Mouse (Mus musculus): ENCODE measurements around the gene Scn4a. TPM values are rescaled to one million over a fixed set of nuclear protein-coding genes. Genes with fewer than 3 reads are reported as not detected.

Gene Scn4a
- polyA plus RNA-seq, 1 experiment from 2014 or later = 0.23 TPM

GRCm38 (mm10) chr11:106306758-106307157 is 46.3 kb downstream of the Scn4a start:
- H3K9ac ChIP-seq (ENCODE audit: low read length) = no peak overlapping the region
- DNase-seq (ENCODE audit: low spot score) (no peak), ATAC-seq (ENCODE audit: insufficient number of reproducible peaks, low FRiP score, low TSS enrichment, low read depth) (no peak)
- no peaks in the 10 kb centered on the region for H3K36me3 ChIP-seq (ENCODE audit: control insufficient read depth, insufficient read depth, low read length)
- no peaks in the 10 kb centered on the region for H3K9me3 ChIP-seq (ENCODE audit: control insufficient read depth, low read length)
- H3K4me3 ChIP-seq (ENCODE audit: low read depth, low read length) = no peak overlapping the region
- no peaks in the 10 kb centered on the region for H3K27me3 ChIP-seq (ENCODE audit: control insufficient read depth, insufficient read depth, low read length)
- no peaks in the 10 kb centered on the region for H3K4me1 ChIP-seq (ENCODE audit: control insufficient read depth, insufficient read depth, low read length)
- H3K27ac ChIP-seq (replicated peaks; ENCODE audit: low read depth, low read length) = no peak overlapping the region
- no peak overlapping the region for H3K4me2 ChIP-seq (ENCODE audit: low read depth, severe bottlenecking)
- 84% methylated on average over 9 of the region's 9 CpGs for WGBS

DNA sequence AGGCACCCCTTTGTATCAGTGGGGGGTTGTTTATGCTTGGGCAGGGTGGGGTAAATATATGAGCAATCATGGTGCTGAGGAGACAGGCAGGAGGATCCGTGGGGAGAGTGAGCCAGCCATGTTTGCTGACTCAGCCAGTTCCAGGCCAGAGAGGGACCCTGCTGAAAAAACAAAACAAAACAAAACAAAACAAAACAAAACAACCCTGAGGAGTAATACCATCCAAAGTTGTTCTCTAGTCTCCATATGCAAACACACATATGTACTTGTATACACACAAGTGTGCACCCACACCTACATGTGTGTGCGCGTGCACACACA is 47.1 kb downstream of the Scn4a start:
- 94% methylated on average over 3 of the region's 3 CpGs for WGBS

DNA sequence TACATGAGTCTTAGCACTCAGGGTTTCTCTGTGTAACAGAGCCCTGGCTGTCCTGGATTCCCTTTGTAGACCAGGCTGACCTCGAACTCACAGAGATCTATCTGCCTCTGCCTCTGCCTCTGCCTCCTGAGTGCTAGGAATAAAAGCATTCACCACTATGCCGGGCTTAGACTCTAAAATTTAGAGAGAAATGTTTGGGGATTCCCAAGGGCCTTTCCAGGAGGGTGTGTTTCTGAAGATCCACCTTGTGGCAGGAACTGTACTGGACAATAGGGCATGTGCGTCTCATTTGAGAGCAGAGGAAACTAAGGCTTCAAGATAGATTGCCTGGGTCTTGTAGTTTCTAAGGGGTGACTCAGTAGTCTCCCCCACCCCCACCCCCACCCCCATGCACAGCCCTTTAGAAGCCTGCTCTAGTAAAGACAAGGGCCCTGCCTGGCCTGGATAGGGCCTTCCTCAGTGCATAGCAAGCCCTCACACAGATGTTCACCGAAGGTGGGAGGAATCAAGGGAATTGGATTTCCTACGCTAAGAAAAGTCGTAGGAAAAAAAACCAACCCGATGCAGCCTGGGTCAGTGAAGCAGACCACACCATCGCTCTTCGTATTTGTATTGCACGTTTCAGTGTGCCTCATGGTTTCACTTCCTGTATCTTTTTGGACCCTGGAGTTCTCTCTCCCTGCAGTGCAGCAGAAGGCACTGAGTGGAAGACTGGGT is 47.6 kb downstream of the Scn4a start:
- Histone ChIP-seq H3K27me3 (ENCODE audit: control insufficient read depth, insufficient read depth, low read length) (no peaks in the 10 kb centered on the region), H3K9ac (ENCODE audit: low read length) (no peak overlapping the region), H3K36me3 (ENCODE audit: control insufficient read depth, insufficient read depth, low read length) (no peaks in the 10 kb centered on the region), H3K4me3 (ENCODE audit: low read depth, low read length) (no peak overlapping the region), H3K27ac (replicated peaks; ENCODE audit: low read depth, low read length) (no peak overlapping the region), H3K9me3 (ENCODE audit: control insufficient read depth, low read length) (no peaks in the 10 kb centered on the region), H3K4me2 (ENCODE audit: low read depth, severe bottlenecking) (no peak overlapping the region), H3K4me1 (ENCODE audit: control insufficient read depth, insufficient read depth, low read length) (no peaks in the 10 kb centered on the region)
- WGBS = 84% methylated on average over 10 of the region's 10 CpGs
- DNase-seq (ENCODE audit: low spot score) (no peak), ATAC-seq (ENCODE audit: insufficient number of reproducible peaks, low FRiP score, low TSS enrichment, low read depth) (no peak)

More for the DNA sequence above, 47.1 kb downstream of the Scn4a start:
- H3K4me1 ChIP-seq (ENCODE audit: control insufficient read depth, insufficient read depth, low read length) = no peaks in the 10 kb centered on the region
- H3K4me2 ChIP-seq (ENCODE audit: low read depth, severe bottlenecking) = no peak overlapping the region
- no peak overlapping the region for H3K9ac ChIP-seq (ENCODE audit: low read length)
- DNase-seq (ENCODE audit: low spot score) = no peak
- H3K27ac ChIP-seq (replicated peaks; ENCODE audit: low read depth, low read length) = no peak overlapping the region
- H3K9me3 ChIP-seq (ENCODE audit: control insufficient read depth, low read length) = no peaks in the 10 kb centered on the region
- H3K27me3 ChIP-seq (ENCODE audit: control insufficient read depth, insufficient read depth, low read length) = no peaks in the 10 kb centered on the region
- no peak overlapping the region for H3K4me3 ChIP-seq (ENCODE audit: low read depth, low read length)
- no peaks in the 10 kb centered on the region for H3K36me3 ChIP-seq (ENCODE audit: control insufficient read depth, insufficient read depth, low read length)
- no peak for ATAC-seq (ENCODE audit: insufficient number of reproducible peaks, low FRiP score, low TSS enrichment, low read depth)

DNA sequence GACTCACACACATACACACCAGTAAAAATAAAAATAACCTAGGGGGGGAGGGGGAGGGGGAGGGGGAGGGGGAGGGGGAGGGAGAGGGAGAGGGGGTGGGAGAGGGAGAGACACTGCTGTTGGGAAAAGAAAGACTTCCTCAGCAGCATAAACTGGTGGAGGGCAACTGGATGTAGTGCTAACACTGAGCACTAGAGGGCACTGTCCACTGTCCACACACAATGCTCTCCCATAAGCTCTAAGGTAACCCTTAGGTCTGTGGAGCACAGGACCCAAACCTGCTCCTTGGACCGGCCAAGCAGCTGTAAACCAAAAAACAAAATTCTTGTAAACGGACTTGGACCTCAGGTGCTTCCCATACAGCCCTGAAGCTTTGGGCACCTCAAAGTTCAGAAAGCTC is 50.5 kb downstream of the Scn4a start:
- no peak overlapping the region for H3K9ac ChIP-seq (ENCODE audit: low read length)
- H3K9me3 ChIP-seq (ENCODE audit: control insufficient read depth, low read length) = no peaks in the 10 kb centered on the region
- no peaks in the 10 kb centered on the region for H3K4me1 ChIP-seq (ENCODE audit: control insufficient read depth, insufficient read depth, low read length)
- no peaks in the 10 kb centered on the region for H3K27me3 ChIP-seq (ENCODE audit: control insufficient read depth, insufficient read depth, low read length)
- WGBS = 15% methylated on average over 2 of the region's 2 CpGs
- no peak overlapping the region for H3K4me3 ChIP-seq (ENCODE audit: low read depth, low read length)
- peak; percentile 89 for DNase-seq (ENCODE audit: low spot score)
- no peaks in the 10 kb centered on the region for H3K36me3 ChIP-seq (ENCODE audit: control insufficient read depth, insufficient read depth, low read length)
- no peak overlapping the region for H3K27ac ChIP-seq (replicated peaks; ENCODE audit: low read depth, low read length)
- no peak overlapping the region for H3K4me2 ChIP-seq (ENCODE audit: low read depth, severe bottlenecking)
- no peak for ATAC-seq (ENCODE audit: insufficient number of reproducible peaks, low FRiP score, low TSS enrichment, low read depth)

DNA sequence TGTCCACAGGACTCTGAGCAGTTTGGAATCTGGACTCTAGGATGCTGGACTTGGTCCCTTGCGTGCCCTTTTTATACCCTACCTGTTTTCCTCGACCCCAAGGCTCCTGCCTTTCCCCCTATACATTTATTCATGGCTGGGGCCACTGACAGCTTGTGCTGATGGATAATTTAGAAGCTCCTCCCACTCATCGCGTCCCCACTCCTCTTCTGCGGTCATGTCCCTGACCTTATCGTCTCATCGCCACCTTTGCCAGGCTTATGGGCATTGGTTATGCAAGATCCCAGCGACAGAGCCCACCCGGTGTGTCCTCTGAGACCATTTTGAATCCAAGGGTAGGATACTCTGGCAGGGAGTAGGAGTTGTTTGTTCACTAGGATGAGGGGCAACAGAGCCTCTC is 51.3 kb downstream of the Scn4a start, which contains the start of gene Gh:
Gene Gh, minus strand, starts transcription at position 101 of the 400 bp plus-strand sequence.
- H3K4me2 ChIP-seq (ENCODE audit: low read depth, severe bottlenecking) = no peak within 1 kb of the TSS
- H3K9me3 ChIP-seq (ENCODE audit: control insufficient read depth, low read length) = no peaks in the 10 kb centered on the region
- H3K4me1 ChIP-seq (ENCODE audit: control insufficient read depth, insufficient read depth, low read length) = no peaks in the 10 kb centered on the region
- ATAC-seq (ENCODE audit: insufficient number of reproducible peaks, low FRiP score, low TSS enrichment, low read depth) = no peak
- no peak for DNase-seq (ENCODE audit: low spot score)
- H3K27me3 ChIP-seq (ENCODE audit: control insufficient read depth, insufficient read depth, low read length) = no peaks in the 10 kb centered on the region
- no peaks in the 10 kb centered on the region for H3K36me3 ChIP-seq (ENCODE audit: control insufficient read depth, insufficient read depth, low read length)
- WGBS = 83% methylated on average over 9 of the region's 9 CpGs
- no peak within 1 kb of the TSS for H3K4me3 ChIP-seq (ENCODE audit: low read depth, low read length)
- H3K27ac ChIP-seq (replicated peaks; ENCODE audit: low read depth, low read length) = no peak within 1 kb of the TSS
- no peak within 1 kb of the TSS for H3K9ac ChIP-seq (ENCODE audit: low read length)

GRCm38 (mm10) chr11:106291861-106292260 is 61.2 kb downstream of the Scn4a start:
- Histone ChIP-seq H3K4me2 (ENCODE audit: low read depth, severe bottlenecking) (no peak overlapping the region), H3K4me1 (ENCODE audit: control insufficient read depth, insufficient read depth, low read length) (no peaks in the 10 kb centered on the region), H3K9me3 (ENCODE audit: control insufficient read depth, low read length) (no peaks in the 10 kb centered on the region), H3K36me3 (ENCODE audit: control insufficient read depth, insufficient read depth, low read length) (no peaks in the 10 kb centered on the region), H3K4me3 (ENCODE audit: low read depth, low read length) (no peak overlapping the region), H3K27me3 (ENCODE audit: control insufficient read depth, insufficient read depth, low read length) (no peaks in the 10 kb centered on the region), H3K9ac (ENCODE audit: low read length) (no peak overlapping the region), H3K27ac (replicated peaks; ENCODE audit: low read depth, low read length) (no peak overlapping the region)
- ATAC-seq (ENCODE audit: insufficient number of reproducible peaks, low FRiP score, low TSS enrichment, low read depth) (no peak), DNase-seq (ENCODE audit: low spot score) (no peak)
- 85% methylated on average over 2 of the region's 2 CpGs for WGBS

DNA sequence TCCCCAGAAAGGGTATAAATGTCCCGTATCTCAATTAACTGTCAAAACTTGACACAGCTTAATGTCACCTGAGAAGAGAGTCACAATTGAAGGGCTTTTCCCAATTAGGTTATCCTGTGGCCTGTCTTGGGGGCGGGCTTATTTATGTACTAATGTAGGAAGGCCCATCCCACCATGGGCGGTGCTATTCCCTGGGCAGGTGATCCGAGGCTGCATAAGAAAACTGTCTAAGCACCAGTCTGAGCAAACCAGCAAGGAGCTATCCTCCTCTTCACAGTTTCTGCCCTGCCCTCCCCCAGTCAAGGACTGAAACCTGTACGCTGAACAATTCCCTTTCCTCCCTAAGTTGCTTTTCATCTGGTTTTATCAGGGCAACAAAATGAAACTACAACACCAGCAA is 62.7 kb downstream of the Scn4a start:
- WGBS = 94% methylated on average over 5 of the region's 5 CpGs
- DNase-seq (ENCODE audit: low spot score) = no peak

DNA sequence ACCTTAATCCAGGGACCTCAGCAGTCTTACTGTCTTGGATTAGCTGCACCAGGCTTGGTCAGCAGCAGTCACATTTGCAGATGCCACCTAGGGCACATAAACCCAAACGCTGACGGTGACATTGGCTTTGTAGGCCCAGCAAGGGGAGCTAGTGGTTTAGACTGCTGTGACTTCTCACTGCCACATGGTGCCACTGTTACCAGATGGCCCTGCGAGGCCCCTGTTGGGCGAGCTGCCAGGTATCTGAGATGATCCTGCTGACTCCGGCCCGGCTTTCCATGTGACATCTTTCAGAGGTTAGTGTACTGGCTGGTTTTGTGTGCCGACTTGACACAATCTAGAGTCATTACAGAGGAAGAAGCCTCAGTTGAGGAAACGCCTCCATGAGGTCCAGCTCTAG is 63.7 kb downstream of the Scn4a start:
- 76% methylated on average over 8 of the region's 8 CpGs for WGBS
- H3K36me3 ChIP-seq (ENCODE audit: control insufficient read depth, insufficient read depth, low read length) = no peaks in the 10 kb centered on the region

More for the DNA sequence above, 62.7 kb downstream of the Scn4a start:
- no peak overlapping the region for H3K9ac ChIP-seq (ENCODE audit: low read length)
- H3K4me2 ChIP-seq (ENCODE audit: low read depth, severe bottlenecking) = no peak overlapping the region
- no peaks in the 10 kb centered on the region for H3K9me3 ChIP-seq (ENCODE audit: control insufficient read depth, low read length)
- no peaks in the 10 kb centered on the region for H3K4me1 ChIP-seq (ENCODE audit: control insufficient read depth, insufficient read depth, low read length)
- H3K36me3 ChIP-seq (ENCODE audit: control insufficient read depth, insufficient read depth, low read length) = no peaks in the 10 kb centered on the region
- no peak overlapping the region for H3K27ac ChIP-seq (replicated peaks; ENCODE audit: low read depth, low read length)
- ATAC-seq (ENCODE audit: insufficient number of reproducible peaks, low FRiP score, low TSS enrichment, low read depth) = no peak
- no peaks in the 10 kb centered on the region for H3K27me3 ChIP-seq (ENCODE audit: control insufficient read depth, insufficient read depth, low read length)
- no peak overlapping the region for H3K4me3 ChIP-seq (ENCODE audit: low read depth, low read length)

GRCm38 (mm10) chr11:106286987-106287386 is 66.1 kb downstream of the Scn4a start:
- Histone ChIP-seq H3K36me3 (ENCODE audit: control insufficient read depth, insufficient read depth, low read length) (no peaks in the 10 kb centered on the region), H3K4me1 (ENCODE audit: control insufficient read depth, insufficient read depth, low read length) (no peaks in the 10 kb centered on the region), H3K4me3 (ENCODE audit: low read depth, low read length) (no peak overlapping the region), H3K27ac (replicated peaks; ENCODE audit: low read depth, low read length) (no peak overlapping the region), H3K27me3 (ENCODE audit: control insufficient read depth, insufficient read depth, low read length) (no peaks in the 10 kb centered on the region), H3K9me3 (ENCODE audit: control insufficient read depth, low read length) (no peaks in the 10 kb centered on the region), H3K9ac (ENCODE audit: low read length) (no peak overlapping the region), H3K4me2 (ENCODE audit: low read depth, severe bottlenecking) (no peak overlapping the region)
- ATAC-seq (ENCODE audit: insufficient number of reproducible peaks, low FRiP score, low TSS enrichment, low read depth) (no peak), DNase-seq (ENCODE audit: low spot score) (no peak)
- WGBS = 77% methylated on average over 11 of the region's 11 CpGs

More for the DNA sequence above, 63.7 kb downstream of the Scn4a start:
- Histone ChIP-seq H3K27me3 (ENCODE audit: control insufficient read depth, insufficient read depth, low read length) (no peaks in the 10 kb centered on the region), H3K27ac (replicated peaks; ENCODE audit: low read depth, low read length) (no peak overlapping the region), H3K4me1 (ENCODE audit: control insufficient read depth, insufficient read depth, low read length) (no peaks in the 10 kb centered on the region), H3K9me3 (ENCODE audit: control insufficient read depth, low read length) (no peaks in the 10 kb centered on the region), H3K4me2 (ENCODE audit: low read depth, severe bottlenecking) (no peak overlapping the region), H3K9ac (ENCODE audit: low read length) (no peak overlapping the region), H3K4me3 (ENCODE audit: low read depth, low read length) (no peak overlapping the region)
- no peak for ATAC-seq (ENCODE audit: insufficient number of reproducible peaks, low FRiP score, low TSS enrichment, low read depth)
- no peak for DNase-seq (ENCODE audit: low spot score)
